Mouse (Mus musculus): ENCODE measurements around the gene BC051019. TPM values are rescaled to one million over a fixed set of nuclear protein-coding genes. Genes with fewer than 3 reads are reported as not detected.

BC051019 gene
- total RNA-seq, 4 experiments from 2014 or later, result not detected

GRCm38 (mm10) chr7:109708961-109709382 lies 14.7 kb downstream of the BC051019 start:
- DNase-seq (ENCODE audit: low spot score), result peak; percentile 71

GRCm38 (mm10) chr7:109707023-109707785 lies 16.4 kb downstream of the BC051019 start:
- DNase-seq (ENCODE audit: low spot score), result peak; percentile 57

- no peak for DNase-seq (ENCODE audit: low spot score)
These were observed 19.2 kb downstream of the BC051019 start for GRCm38 (mm10) chr7:109704461-109704860.

GRCm38 (mm10) chr7:109704016-109704377 lies 19.7 kb downstream of the BC051019 start:
- DNase-seq (ENCODE audit: low spot score), result no peak

GRCm38 (mm10) chr7:109703190-109704015 lies 20.2 kb downstream of the BC051019 start, which contains the start of the genes St5 and Akip1:
Gene St5 (minus strand): TSS chr7:109703605.
Gene Akip1 (plus strand): TSS chr7:109703690.
- DNase-seq (ENCODE audit: low spot score), result peak; percentile 94

- DNase-seq (ENCODE audit: low spot score), result no peak
These were observed 20.9 kb downstream of the BC051019 start for GRCm38 (mm10) chr7:109702721-109703120.

- DNase-seq (ENCODE audit: low spot score), result no peak
These were observed 23.4 kb downstream of the BC051019 start for GRCm38 (mm10) chr7:109700213-109700612.

GRCm38 (mm10) chr7:109695339-109695726 lies 28.3 kb downstream of the BC051019 start:
- DNase-seq (ENCODE audit: low spot score), result no peak

GRCm38 (mm10) chr7:109694576-109695338 lies 28.9 kb downstream of the BC051019 start:
- DNase-seq (ENCODE audit: low spot score), result no peak

GRCm38 (mm10) chr7:109690961-109691360 lies 32.7 kb downstream of the BC051019 start:
- DNase-seq (ENCODE audit: low spot score), result no peak

- DNase-seq (ENCODE audit: low spot score), result no peak
These were observed 33.5 kb downstream of the BC051019 start for GRCm38 (mm10) chr7:109690101-109690500.

GRCm38 (mm10) chr7:109686585-109687128 lies 37.0 kb downstream of the BC051019 start:
- DNase-seq (ENCODE audit: low spot score), result no peak

- no peak for DNase-seq (ENCODE audit: low spot score)
These were observed 42.8 kb downstream of the BC051019 start for GRCm38 (mm10) chr7:109680879-109681278.

- DNase-seq (ENCODE audit: low spot score), result no peak
These were observed 43.4 kb downstream of the BC051019 start for GRCm38 (mm10) chr7:109680284-109680683.

- DNase-seq (ENCODE audit: low spot score), result no peak
These were observed 48.6 kb downstream of the BC051019 start for GRCm38 (mm10) chr7:109674944-109675628.

GRCm38 (mm10) chr7:109671581-109672471 lies 51.8 kb downstream of the BC051019 start:
- DNase-seq (ENCODE audit: low spot score), result peak; percentile 81

GRCm38 (mm10) chr7:109669426-109670170 lies 54.1 kb downstream of the BC051019 start:
- DNase-seq (ENCODE audit: low spot score), result no peak

- DNase-seq (ENCODE audit: low spot score), result no peak
These were observed 57.0 kb downstream of the BC051019 start for GRCm38 (mm10) chr7:109666664-109667063.

GRCm38 (mm10) chr7:109662626-109663025 lies 61.0 kb downstream of the BC051019 start:
- DNase-seq (ENCODE audit: low spot score), result no peak
